Mouse (Mus musculus): ENCODE results near the gene Cspg5. TPM values are rescaled to one million over a fixed set of nuclear protein-coding genes. Genes with fewer than 3 reads are reported as not detected.
A peak's percentile ranks its signal among the peaks of the same experiment; 100 is the strongest.

Gene Cspg5
- polyA plus RNA-seq, 1 experiment from 2014 or later, result 14.2 TPM

GRCm38 (mm10) chr9:110294786-110295185 lies 51.2 kb downstream of the Cspg5 start:
- H3K36me3 ChIP-seq (ENCODE audit: control insufficient read depth, insufficient read depth, low read length), result no peaks in the 10 kb centered on the region
- H3K9ac ChIP-seq (ENCODE audit: low read length), result no peak overlapping the region
- no peaks in the 10 kb centered on the region for H3K4me1 ChIP-seq (ENCODE audit: control insufficient read depth, insufficient read depth, low read length)
- H3K4me3 ChIP-seq (ENCODE audit: low read depth, low read length), result no peak overlapping the region
- no peaks in the 10 kb centered on the region for H3K9me3 ChIP-seq (ENCODE audit: control insufficient read depth, low read length)
- H3K27ac ChIP-seq (ENCODE audit: low read depth, low read length), result no peak overlapping the region
- DNase-seq (ENCODE audit: low spot score, missing footprints), result no peak
- WGBS, result 45% methylated on average over 3 of the region's 3 CpGs
- ATAC-seq (ENCODE audit: low FRiP score), result no peak
- no peaks in the 10 kb centered on the region for H3K27me3 ChIP-seq (ENCODE audit: control insufficient read depth, insufficient read depth, low read length)
- no peak overlapping the region for H3K4me2 ChIP-seq

GRCm38 (mm10) chr9:110296867-110297627 lies 53.5 kb downstream of the Cspg5 start:
- no peaks in the 10 kb centered on the region for H3K27me3 ChIP-seq (ENCODE audit: control insufficient read depth, insufficient read depth, low read length)
- ATAC-seq (ENCODE audit: low FRiP score), result peak; percentile 75
- H3K36me3 ChIP-seq (ENCODE audit: control insufficient read depth, insufficient read depth, low read length), result no peaks in the 10 kb centered on the region
- no peaks in the 10 kb centered on the region; the same call in 1 of the 2 replicates for H3K9me3 ChIP-seq (ENCODE audit: control insufficient read depth, low read length)
- no peak overlapping the region for H3K4me2 ChIP-seq
- DNase-seq (ENCODE audit: low spot score, missing footprints), result peak; percentile 99
- WGBS, result 6% methylated on average over 5 of the region's 5 CpGs
- H3K4me3 ChIP-seq (ENCODE audit: low read depth, low read length), result no peak overlapping the region
- H3K9ac ChIP-seq (ENCODE audit: low read length), result no peak overlapping the region
- no peak overlapping the region for H3K27ac ChIP-seq (ENCODE audit: low read depth, low read length)
- no peaks in the 10 kb centered on the region for H3K4me1 ChIP-seq (ENCODE audit: control insufficient read depth, insufficient read depth, low read length)

DNA sequence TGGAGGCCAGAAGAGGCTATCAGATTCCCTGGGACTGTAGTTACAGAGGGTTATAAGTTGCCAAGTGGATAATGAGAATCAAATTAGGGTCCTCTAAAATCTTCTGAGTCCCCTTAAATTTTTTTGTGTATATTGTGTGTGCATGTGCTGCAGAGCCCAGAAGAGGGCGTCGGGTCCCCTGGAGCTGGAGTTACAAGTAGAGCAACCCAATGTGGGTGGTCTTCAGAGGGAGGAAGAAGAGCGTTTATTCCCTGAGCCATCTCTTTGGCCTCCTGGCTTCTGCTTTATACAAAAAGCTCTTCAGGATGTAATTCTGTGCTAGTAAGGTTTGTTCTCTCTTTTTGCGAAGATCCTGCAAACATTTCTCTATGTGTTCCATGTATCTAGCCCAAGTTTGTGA lies 60.9 kb downstream of the Cspg5 start:
- WGBS, result 9% methylated on average over 4 of the region's 4 CpGs
- Histone ChIP-seq H3K9ac (ENCODE audit: low read length) (peak overlapping the region; percentile 76), H3K4me3 (ENCODE audit: low read depth, low read length) (peak overlapping the region; percentile 50), H3K36me3 (ENCODE audit: control insufficient read depth, insufficient read depth, low read length) (no peaks in the 10 kb centered on the region), H3K27ac (ENCODE audit: low read depth, low read length) (peak overlapping the region; percentile 92), H3K4me2 (peak overlapping the region; percentile 74), H3K27me3 (ENCODE audit: control insufficient read depth, insufficient read depth, low read length) (no peaks in the 10 kb centered on the region), H3K9me3 (ENCODE audit: control insufficient read depth, low read length) (no peaks in the 10 kb centered on the region; the same call in 1 of the 2 replicates), H3K4me1 (ENCODE audit: control insufficient read depth, insufficient read depth, low read length) (peaks cover 2% of the 10 kb centered on the region; the same call in 1 of the 2 replicates)
- no peak for DNase-seq (ENCODE audit: low spot score, missing footprints)
- ATAC-seq (ENCODE audit: low FRiP score), result peak; percentile 53

- Histone ChIP-seq H3K4me1 (ENCODE audit: control insufficient read depth, insufficient read depth, low read length) (peaks cover 2% of the 10 kb centered on the region; the same call in 1 of the 2 replicates), H3K4me2 (peak within 1 kb of the TSS; percentile 74), H3K36me3 (ENCODE audit: control insufficient read depth, insufficient read depth, low read length) (peaks cover 3% of the 10 kb centered on the region), H3K9me3 (ENCODE audit: control insufficient read depth, low read length) (no peaks in the 10 kb centered on the region; the same call in 1 of the 2 replicates), H3K9ac (ENCODE audit: low read length) (peak within 1 kb of the TSS; percentile 76), H3K4me3 (ENCODE audit: low read depth, low read length) (peak within 1 kb of the TSS; percentile 50), H3K27me3 (ENCODE audit: control insufficient read depth, insufficient read depth, low read length) (no peaks in the 10 kb centered on the region), H3K27ac (ENCODE audit: low read depth, low read length) (peak within 1 kb of the TSS; percentile 92)
- under 1% methylated on average over 46 of the region's 46 CpGs for WGBS
- ATAC-seq (ENCODE audit: low FRiP score) (peak; percentile 99), DNase-seq (ENCODE audit: low spot score, missing footprints) (peak; percentile 99)
These were observed 61.5 kb downstream of the Cspg5 start, which contains the start of gene Elp6 for GRCm38 (mm10) chr9:110304969-110305651. Elp6 (plus strand) TSS chr9:110305173.

GRCm38 (mm10) chr9:110306371-110306770 lies 62.8 kb downstream of the Cspg5 start:
- Histone ChIP-seq H3K36me3 (ENCODE audit: control insufficient read depth, insufficient read depth, low read length) (peaks cover 5% of the 10 kb centered on the region), H3K4me3 (ENCODE audit: low read depth, low read length) (no peak overlapping the region), H3K27ac (ENCODE audit: low read depth, low read length) (no peak overlapping the region), H3K4me1 (ENCODE audit: control insufficient read depth, insufficient read depth, low read length) (peaks cover 2% of the 10 kb centered on the region; the same call in 1 of the 2 replicates), H3K9ac (ENCODE audit: low read length) (no peak overlapping the region), H3K4me2 (no peak overlapping the region), H3K9me3 (ENCODE audit: control insufficient read depth, low read length) (no peaks in the 10 kb centered on the region), H3K27me3 (ENCODE audit: control insufficient read depth, insufficient read depth, low read length) (no peaks in the 10 kb centered on the region)
- 94% methylated on average over 5 of the region's 5 CpGs for WGBS
- ATAC-seq (ENCODE audit: low FRiP score) (no peak), DNase-seq (ENCODE audit: low spot score, missing footprints) (peak; percentile 59)

Small RNAs within 50 kb of the gene (microRNA-seq; reads per million reads assigned to microRNA genes)
- 409 reads per million, percentile 69 among the genes with 10 or more reads in this experiment for gene Mir6236

Other genes starting within 250 kb of the Cspg5 start
- 146 and 160 TPM in 2 replicates for gene Smarcc1, start 126.1 kb upstream of the Cspg5 start, polyA plus RNA-seq (2014; fragmentation: Nextera tagmentation; extraction: Ambion mirVana)
- 161 and 164 TPM in 2 replicates for gene Dhx30, start 126.0 kb upstream of the Cspg5 start, polyA plus RNA-seq (2014; fragmentation: Nextera tagmentation; extraction: Ambion mirVana)
- 32.8 and 40.2 TPM in 2 replicates for gene Elp6, start 61.4 kb downstream of the Cspg5 start, polyA plus RNA-seq (2014; fragmentation: Nextera tagmentation; extraction: Ambion mirVana)
- gene Scap, start 89.5 kb downstream of the Cspg5 start, polyA plus RNA-seq (2014; fragmentation: Nextera tagmentation; extraction: Ambion mirVana), result 19.2 and 24.9 TPM in 2 replicates
- gene Ptpn23, start 164.4 kb downstream of the Cspg5 start, polyA plus RNA-seq (2014; fragmentation: Nextera tagmentation; extraction: Ambion mirVana), result 12.9 and 13.8 TPM in 2 replicates
- gene Ngp, start 176.0 kb downstream of the Cspg5 start, polyA plus RNA-seq (2014; fragmentation: Nextera tagmentation; extraction: Ambion mirVana), result 0.18 and 0.55 TPM in 2 replicates
- 8.5 and 8.6 TPM in 2 replicates for gene Klhl18, start 232.9 kb downstream of the Cspg5 start, polyA plus RNA-seq (2014; fragmentation: Nextera tagmentation; extraction: Ambion mirVana)
- gene Kif9, start 233.2 kb downstream of the Cspg5 start, polyA plus RNA-seq (2014; fragmentation: Nextera tagmentation; extraction: Ambion mirVana), result 0.54 and 1.3 TPM in 2 replicates

Data from midbrain, embryonic 11.5 days (tissue).